Mouse (Mus musculus): ENCODE measurements around the gene Plod1. TPM values are rescaled to one million over a fixed set of nuclear protein-coding genes. Genes with fewer than 3 reads are reported as not detected.

Gene Plod1
- polyA plus RNA-seq, 1 experiment = 16.7 TPM

DNA sequence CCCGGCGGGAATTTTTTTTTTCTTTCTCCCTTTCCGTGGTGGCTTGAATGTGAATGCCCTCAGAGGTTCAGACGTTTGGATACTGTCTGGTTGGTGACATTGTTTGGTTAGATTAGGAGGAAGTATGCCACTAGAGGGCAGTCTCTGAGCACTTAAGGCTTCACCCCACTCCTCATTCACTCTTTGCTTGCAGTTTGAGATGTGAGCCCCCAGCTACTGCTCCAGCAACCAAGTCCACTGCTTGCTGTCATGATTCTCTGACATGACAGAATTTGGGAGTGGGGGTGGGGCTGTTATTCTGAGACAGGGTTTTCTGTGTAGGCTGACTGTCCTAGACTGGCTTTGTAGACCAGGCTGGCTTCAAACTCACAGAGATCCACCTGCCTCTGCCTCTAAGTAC is 17.0 kb upstream of the Plod1 start:
- 12% methylated on average over 4 of the region's 4 CpGs for WGBS
- TF ChIP-seq POLR2A (IDR thresholded peaks at IDR 0.05; ENCODE audit: low read depth, low read length) (no peak), CTCF (IDR thresholded peaks at IDR 0.05; ENCODE audit: extremely low read depth, insufficient read depth, insufficient read length, insufficient replicate concordance) (no peak)
- Histone ChIP-seq H3K4me1 (ENCODE audit: control insufficient read depth, insufficient read depth, insufficient read length) (no peaks in the 10 kb centered on the region), H3K27me3 (ENCODE audit: control insufficient read depth, insufficient read depth, low read length) (no peaks in the 10 kb centered on the region), H3K27ac (ENCODE audit: insufficient read depth, low read length) (no peak overlapping the region), H3K36me3 (ENCODE audit: control insufficient read depth, insufficient read depth, low read length) (no peaks in the 10 kb centered on the region; the same call in 1 of the 2 replicates), H3K4me3 (ENCODE audit: extremely low read depth, insufficient read depth, insufficient read length) (no peak overlapping the region)
- DNase-seq (ENCODE audit: low read depth in 1 of 2, low spot score in 2 of 2) = no peak

DNA sequence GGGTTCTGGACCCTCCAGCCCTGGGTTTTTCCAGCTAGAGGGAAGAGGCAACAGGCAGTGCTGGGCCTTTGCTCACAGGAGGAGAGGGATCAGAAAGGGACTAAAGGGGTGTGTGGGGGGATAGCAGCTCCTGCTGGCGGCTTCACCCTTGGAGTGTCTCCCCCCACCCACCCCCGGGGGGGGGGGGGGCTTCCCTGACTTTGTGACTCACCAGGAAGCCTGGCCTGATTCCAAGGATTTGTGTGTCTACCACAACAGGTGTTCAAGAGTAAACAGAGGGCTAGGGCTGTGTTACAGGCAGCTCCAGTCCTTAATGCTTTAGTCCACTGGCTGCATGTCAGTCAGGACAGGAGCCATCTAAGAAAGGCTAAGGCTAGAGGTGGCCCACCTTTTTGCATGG is 10.9 kb upstream of the Plod1 start:
- DNase-seq (ENCODE audit: low read depth in 1 of 2, low spot score in 2 of 2) = no peak
- H3K4me1 ChIP-seq (ENCODE audit: control insufficient read depth, insufficient read depth, insufficient read length) = peaks cover 9% of the 10 kb centered on the region; the same call in 1 of the 2 replicates
- TF ChIP-seq CTCF (IDR thresholded peaks at IDR 0.05; ENCODE audit: extremely low read depth, insufficient read depth, insufficient read length, insufficient replicate concordance) (no peak), POLR2A (IDR thresholded peaks at IDR 0.05; ENCODE audit: low read depth, low read length) (no peak)
- H3K27me3 ChIP-seq (ENCODE audit: control insufficient read depth, insufficient read depth, low read length) = no peaks in the 10 kb centered on the region
- no peak overlapping the region for H3K27ac ChIP-seq (ENCODE audit: insufficient read depth, low read length)
- no peak overlapping the region for H3K4me3 ChIP-seq (ENCODE audit: extremely low read depth, insufficient read depth, insufficient read length)
- WGBS = 77% methylated on average over 2 of the region's 2 CpGs
- peaks cover 22% of the 10 kb centered on the region for H3K36me3 ChIP-seq (ENCODE audit: control insufficient read depth, insufficient read depth, low read length)

DNA sequence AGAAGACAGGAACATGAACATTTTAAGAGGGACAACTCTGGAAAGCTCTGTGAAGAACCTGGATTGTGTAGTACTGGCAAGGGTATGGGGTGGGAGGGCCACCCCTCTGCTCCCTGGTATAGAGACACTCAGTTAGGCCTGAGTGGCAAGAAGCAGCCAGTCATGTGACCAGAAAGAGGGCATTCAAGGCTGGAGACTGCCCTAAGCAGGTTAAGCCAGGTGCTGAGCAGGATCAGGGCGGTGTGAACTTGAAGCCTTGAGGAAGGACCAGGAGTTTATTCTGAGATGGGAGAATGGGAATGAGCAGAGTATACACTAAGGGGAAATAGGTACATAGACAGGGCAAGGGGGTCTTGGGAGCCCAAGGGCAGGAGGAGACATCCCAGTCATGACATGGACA is 6.4 kb upstream of the Plod1 start:
- Histone ChIP-seq H3K4me1 (ENCODE audit: control insufficient read depth, insufficient read depth, insufficient read length) (peaks cover 19% of the 10 kb centered on the region), H3K27ac (ENCODE audit: insufficient read depth, low read length) (no peak overlapping the region), H3K36me3 (ENCODE audit: control insufficient read depth, insufficient read depth, low read length) (peaks cover 22% of the 10 kb centered on the region), H3K4me3 (ENCODE audit: extremely low read depth, insufficient read depth, insufficient read length) (no peak overlapping the region), H3K27me3 (ENCODE audit: control insufficient read depth, insufficient read depth, low read length) (no peaks in the 10 kb centered on the region)
- no peak for DNase-seq (ENCODE audit: low read depth in 1 of 2, low spot score in 2 of 2)
- no peak for TF ChIP-seq CTCF (IDR thresholded peaks at IDR 0.05; ENCODE audit: extremely low read depth, insufficient read depth, insufficient read length, insufficient replicate concordance)
- no peak for TF ChIP-seq POLR2A (IDR thresholded peaks at IDR 0.05; ENCODE audit: low read depth, low read length)
- 92% methylated on average over 1 of the region's 1 CpGs for WGBS

DNA sequence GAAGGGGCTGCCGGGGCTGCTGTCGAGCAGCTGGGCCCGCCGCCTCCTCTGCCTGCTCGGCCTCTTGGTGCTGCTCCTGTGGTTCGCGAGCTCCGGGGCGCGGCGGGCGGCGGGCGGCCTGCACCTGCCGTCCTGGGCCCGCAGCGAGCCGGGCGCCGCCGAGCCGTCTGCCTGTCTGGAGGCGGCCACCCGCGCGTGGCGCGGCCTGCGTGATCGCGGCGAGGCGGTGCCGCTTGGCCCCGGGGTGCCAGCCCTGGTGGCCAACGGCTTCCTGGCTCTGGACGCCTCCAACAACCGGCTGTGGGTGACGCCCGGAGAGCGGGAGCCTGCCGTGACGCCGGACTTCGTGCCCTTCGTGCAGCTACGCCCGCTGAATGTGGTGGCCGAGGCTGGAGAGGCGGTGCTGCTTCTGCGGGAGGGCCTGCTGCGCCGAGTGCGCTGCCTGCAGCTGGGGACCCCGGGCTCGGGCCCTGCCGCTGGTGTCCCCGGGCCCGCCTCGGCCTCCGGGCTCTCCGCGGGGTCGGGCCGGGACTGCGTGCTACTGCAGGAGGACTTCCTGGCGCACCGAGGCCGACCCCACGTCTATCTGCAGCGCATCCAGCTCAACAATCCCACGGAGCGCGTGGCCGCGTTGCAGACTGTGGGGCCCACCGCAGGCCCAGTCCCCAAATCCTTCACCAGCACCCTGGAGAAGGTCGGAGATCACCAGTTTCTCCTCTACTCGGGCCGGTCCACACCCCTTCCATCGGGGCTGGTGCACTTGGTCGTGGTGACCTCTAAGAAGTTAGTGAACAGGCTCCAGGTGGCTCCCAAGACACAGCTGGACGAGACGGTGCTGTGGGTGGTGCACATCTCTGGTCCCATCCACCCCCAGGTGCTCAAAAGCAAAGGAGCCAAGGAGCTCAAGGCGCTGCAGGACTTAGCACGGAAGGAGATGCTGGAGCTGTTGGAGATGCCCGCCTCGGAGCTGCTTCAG is 4.8 kb upstream of the Plod1 start:
- Histone ChIP-seq H3K4me1 (ENCODE audit: control insufficient read depth, insufficient read depth, insufficient read length) (peaks cover 19% of the 10 kb centered on the region), H3K36me3 (ENCODE audit: control insufficient read depth, insufficient read depth, low read length) (peaks cover 13% of the 10 kb centered on the region), H3K27ac (ENCODE audit: insufficient read depth, low read length) (peak overlapping the region; percentile 70), H3K27me3 (ENCODE audit: control insufficient read depth, insufficient read depth, low read length) (no peaks in the 10 kb centered on the region), H3K4me3 (ENCODE audit: extremely low read depth, insufficient read depth, insufficient read length) (peak overlapping the region; percentile 86)
- TF ChIP-seq POLR2A (IDR thresholded peaks at IDR 0.05; ENCODE audit: low read depth, low read length) = no peak
- TF ChIP-seq CTCF (IDR thresholded peaks at IDR 0.05; ENCODE audit: extremely low read depth, insufficient read depth, insufficient read length, insufficient replicate concordance) = no peak
- WGBS = 6% methylated on average over 78 of the region's 88 CpGs
- peak in 1 of 2 experiments; percentile 43 for DNase-seq (ENCODE audit: low read depth in 1 of 2, low spot score in 2 of 2)

DNA sequence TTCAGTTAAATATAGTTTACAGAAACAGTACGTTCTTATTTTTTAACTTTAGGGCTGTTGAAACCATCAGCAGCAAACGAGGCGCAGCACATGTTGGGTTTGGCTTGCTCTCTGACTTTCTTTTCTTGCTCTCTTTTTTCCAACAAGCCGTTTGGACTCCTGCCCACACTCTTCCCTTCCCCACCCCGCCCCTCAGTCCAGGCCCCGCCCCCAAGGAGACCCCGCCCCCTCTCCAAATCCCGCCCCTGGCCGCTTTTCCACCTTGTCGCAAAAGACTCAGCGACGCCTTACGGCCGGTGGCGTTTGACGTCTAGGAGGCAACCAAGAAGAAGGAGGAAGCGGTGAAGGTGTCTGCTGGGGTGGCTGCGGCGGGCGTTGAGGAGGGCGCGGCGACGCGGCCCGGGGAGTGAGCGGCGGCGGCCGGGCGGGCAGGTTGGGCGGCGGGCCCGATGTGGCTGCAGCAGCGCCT is 4.0 kb upstream of the Plod1 start, which contains the start of gene 2510039O18Rik:
Gene 2510039O18Rik (plus strand): TSS at position 320 of the 469 bp plus-strand sequence.
- Histone ChIP-seq H3K4me3 (ENCODE audit: extremely low read depth, insufficient read depth, insufficient read length) (peak within 1 kb of the TSS; percentile 86), H3K27me3 (ENCODE audit: control insufficient read depth, insufficient read depth, low read length) (no peaks in the 10 kb centered on the region), H3K36me3 (ENCODE audit: control insufficient read depth, insufficient read depth, low read length) (peaks cover 10% of the 10 kb centered on the region), H3K4me1 (ENCODE audit: control insufficient read depth, insufficient read depth, insufficient read length) (peaks cover 25% of the 10 kb centered on the region), H3K27ac (ENCODE audit: insufficient read depth, low read length) (peak within 1 kb of the TSS; percentile 70)
- WGBS = 2% methylated on average over 28 of the region's 35 CpGs
- TF ChIP-seq CTCF (IDR thresholded peaks at IDR 0.05; ENCODE audit: extremely low read depth, insufficient read depth, insufficient read length, insufficient replicate concordance) (no peak), POLR2A (IDR thresholded peaks at IDR 0.05; ENCODE audit: low read depth, low read length) (peak; percentile 80)
- DNase-seq (ENCODE audit: low read depth in 1 of 2, low spot score in 2 of 2) = peak; percentile 80 to 83

DNA sequence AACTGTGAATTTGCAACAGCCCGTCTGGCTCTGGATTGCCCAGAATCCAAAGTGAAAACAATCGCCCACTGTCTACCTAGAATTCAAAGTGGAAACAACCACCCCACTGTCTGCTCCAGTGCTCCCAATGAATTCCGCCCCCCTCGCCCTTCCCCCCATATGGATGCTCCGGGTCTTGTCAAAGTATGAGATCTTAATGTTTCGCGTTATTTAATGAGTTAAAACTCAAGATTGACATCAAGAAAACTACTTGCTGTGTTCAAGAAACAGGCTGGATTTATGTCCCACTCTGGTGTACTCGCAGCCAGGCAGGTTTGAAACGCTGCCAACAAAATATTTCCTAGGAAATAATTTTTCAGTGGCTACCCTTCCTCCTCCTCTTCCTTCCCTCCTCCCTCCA is 3.5 kb upstream of the Plod1 start:
- WGBS = 66% methylated on average over 9 of the region's 9 CpGs
- Histone ChIP-seq H3K27ac (ENCODE audit: insufficient read depth, low read length) (no peak overlapping the region), H3K4me1 (ENCODE audit: control insufficient read depth, insufficient read depth, insufficient read length) (peaks cover 25% of the 10 kb centered on the region), H3K4me3 (ENCODE audit: extremely low read depth, insufficient read depth, insufficient read length) (no peak overlapping the region), H3K36me3 (ENCODE audit: control insufficient read depth, insufficient read depth, low read length) (peaks cover 6% of the 10 kb centered on the region), H3K27me3 (ENCODE audit: control insufficient read depth, insufficient read depth, low read length) (no peaks in the 10 kb centered on the region)
- no peak for DNase-seq (ENCODE audit: low read depth in 1 of 2, low spot score in 2 of 2)
- TF ChIP-seq CTCF (IDR thresholded peaks at IDR 0.05; ENCODE audit: extremely low read depth, insufficient read depth, insufficient read length, insufficient replicate concordance) (no peak), POLR2A (IDR thresholded peaks at IDR 0.05; ENCODE audit: low read depth, low read length) (no peak)

All from spleen, adult 2 months (tissue).